Mouse (Mus musculus) heart, adult 10 weeks (tissue): ENCODE measurements around the gene Etv4. TPM values are rescaled to one million over a fixed set of nuclear protein-coding genes. Genes with fewer than 3 reads are reported as not detected.

Source experiments
- polyA plus RNA-seq: library from polyadenylated mRNA; stranded (reverse); fragments of 350-450 nt; fragmentation: Illumina TruSeq; extraction: RNeasy Lipid Tissue Mini Kit (QIAGEN cat#74804); gene quantifications from one replicate; pipeline ENCODE4 v1.2.3, GENCODE M21; 2014; ENCODE audit warnings: low read depth, low replicate concordance

The Etv4 gene
- polyA plus RNA-seq = 0.47 TPM

DNA sequence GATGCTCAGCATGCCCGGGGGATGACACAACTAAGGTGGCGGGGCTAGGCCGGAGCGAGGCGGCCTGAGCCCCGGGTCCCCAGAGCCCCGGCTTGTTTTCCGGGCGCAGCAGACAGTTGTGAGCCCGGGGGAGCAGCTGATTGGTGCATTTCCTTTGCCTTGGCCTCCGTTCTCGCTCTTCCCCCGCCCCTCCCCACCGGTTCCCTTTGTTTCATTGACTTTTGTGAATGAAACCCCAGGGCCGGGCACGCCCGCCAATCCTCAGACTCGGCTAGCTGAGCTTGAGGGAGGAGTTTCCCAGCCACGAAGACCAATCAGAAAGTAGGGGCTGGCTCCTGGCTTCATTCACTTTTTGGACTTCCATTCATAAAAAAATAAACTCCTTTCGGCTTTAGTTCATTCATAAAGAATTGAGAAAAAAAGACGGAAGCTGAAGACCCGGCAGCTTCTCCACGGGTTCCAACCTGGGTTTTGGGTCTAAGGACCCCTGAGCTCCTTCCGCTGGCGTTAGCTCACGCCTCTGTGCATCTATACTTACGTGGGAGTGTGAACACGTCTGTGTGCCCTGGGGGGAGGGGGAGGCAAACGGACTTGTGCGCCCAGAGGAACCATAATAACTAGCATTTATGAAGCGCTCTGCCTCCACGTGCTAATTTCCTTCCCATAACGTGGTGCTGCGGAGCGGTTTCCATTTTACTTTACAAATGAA, at the start of gene Etv4:
TSS of gene Etv4 (minus strand) at position 229 of the 709 bp plus-strand sequence.

GRCm38 (mm10) chr11:101732518-101733440, 52.4 kb downstream of the Etv4 start, which contains the start of gene Dhx8:
TSS of gene Dhx8 (plus strand) at chr11:101732919.

Other genes starting within 250 kb of the Etv4 start
- not detected for gene Brca1, start 233.4 kb downstream of the Etv4 start, polyA plus RNA-seq
- 100.0 TPM for gene Nbr1, start 233.2 kb downstream of the Etv4 start, polyA plus RNA-seq
- 4.6 TPM for gene Tmem106a, start 203.1 kb downstream of the Etv4 start, polyA plus RNA-seq
- gene Gm11634, start 186.1 kb downstream of the Etv4 start, polyA plus RNA-seq = not detected
- 54.8 TPM for gene Rdm1, start 158.2 kb downstream of the Etv4 start, polyA plus RNA-seq
- gene Arl4d, start 119.8 kb downstream of the Etv4 start, polyA plus RNA-seq = 21.8 TPM
- gene Dhx8, start 52.5 kb downstream of the Etv4 start, polyA plus RNA-seq = 12.0 TPM
- 14.2 TPM for gene Meox1, start 109.0 kb upstream of the Etv4 start, polyA plus RNA-seq
- gene Sost, start 181.6 kb upstream of the Etv4 start, polyA plus RNA-seq = 7.0 TPM
- gene Cfap97d1, start 198.9 kb upstream of the Etv4 start, polyA plus RNA-seq = not detected
- gene Dusp3, start 201.6 kb upstream of the Etv4 start, polyA plus RNA-seq = 71.2 TPM
- 3.4 TPM for gene Mpp3, start 243.1 kb upstream of the Etv4 start, polyA plus RNA-seq